8 mouse cellular contexts compared by ENCODE assay signal in the genomic region with DNA sequence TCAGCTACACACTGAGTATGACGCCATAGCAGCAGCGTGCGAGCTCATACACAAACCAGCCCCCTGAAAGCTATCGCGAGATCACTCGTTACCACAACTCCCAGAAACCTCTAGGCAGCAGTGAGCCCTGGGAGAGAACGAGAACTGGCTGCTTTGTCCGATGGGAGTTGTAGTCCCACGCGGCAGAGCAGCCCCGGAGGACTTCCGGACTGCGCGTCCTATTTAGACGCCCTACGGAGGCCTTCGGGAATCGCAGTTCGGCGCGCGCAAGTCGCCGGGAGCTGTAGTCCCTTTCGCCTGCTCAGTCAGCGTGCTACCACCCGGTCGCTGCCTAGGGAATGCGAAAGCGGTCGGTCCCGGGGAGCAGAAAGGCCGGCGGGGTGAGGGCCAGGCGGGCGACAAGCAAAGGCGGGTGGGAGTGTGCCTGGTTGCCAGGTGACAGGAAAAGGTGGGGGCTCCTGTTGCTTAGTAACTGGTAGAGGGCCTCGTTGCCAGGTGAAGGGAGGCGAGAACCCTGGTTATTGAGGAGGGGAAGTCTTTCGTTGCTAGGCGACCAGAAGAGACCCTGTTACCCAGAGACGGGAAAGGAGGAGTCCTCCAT. TPM values are rescaled to one million over a fixed set of nuclear protein-coding genes. Genes with fewer than 3 reads are reported as not detected.
A peak's percentile ranks its signal among the peaks of the same experiment; 100 is the strongest.
DNase-seq lines count a peak whose midpoint lies in the region; ATAC-seq and TF ChIP-seq lines count a peak whose summit lies in the region.

Josd2 (plus strand) TSS at position 170 of the 601 bp plus-strand sequence.

- peak; percentile 37; the same call in 1 of the 2 replicates for TF ChIP-seq POLR2A in brain, embryonic 14.5 days (IDR thresholded peaks at IDR 0.05; ENCODE audit: borderline replicate concordance, extremely low read depth, insufficient read depth, insufficient read length, poor library complexity, severe bottlenecking)
- peak; percentile 78; the same call in 1 of the 2 replicates for TF ChIP-seq POLR2A in liver, adult 2 months (IDR thresholded peaks at IDR 0.05; ENCODE audit: extremely low read depth, insufficient read depth, low read length)
- TF ChIP-seq POLR2A in myocyte (IDR thresholded peaks at IDR 0.05; ENCODE audit: insufficient read length, low read depth): peak; percentile 87

- H3K79me3 ChIP-seq in C2C12 (ENCODE audit: low read depth): no peaks in the 10 kb centered on the region

- H3K4me3 ChIP-seq in C2C12 (ENCODE audit: insufficient read depth, poor library complexity, severe bottlenecking) (peak within 1 kb of the TSS; percentile 63), myocyte (peak within 1 kb of the TSS; percentile 75)
- peak within 1 kb of the TSS; percentile 81 for H3K4me3 ChIP-seq in erythroblast, embryonic 14.5 days (replicated peaks)
- peak within 1 kb of the TSS; percentile 55 for H3K4me3 ChIP-seq in heart, embryonic 11.5 days (ENCODE audit: low read depth, low read length)
- H3K4me3 ChIP-seq in kidney, embryonic 16.5 days (ENCODE audit: low read length): peak within 1 kb of the TSS; percentile 85
- peak within 1 kb of the TSS; percentile 74 for H3K4me3 ChIP-seq in liver, adult 2 months (ENCODE audit: insufficient read depth, low read depth, low read length)

- peak within 1 kb of the TSS; percentile 73 for H3ac ChIP-seq in C2C12 (ENCODE audit: control insufficient read depth, insufficient read length, low read depth)
- peak within 1 kb of the TSS; percentile 1 for H3ac ChIP-seq in myocyte (ENCODE audit: control insufficient read depth, insufficient read length)

- H3K9me3 ChIP-seq in erythroblast, embryonic 14.5 days (ENCODE audit: control insufficient read depth, low read length): no peaks in the 10 kb centered on the region
- H3K9me3 ChIP-seq in heart, embryonic 11.5 days (replicated peaks; ENCODE audit: control insufficient read depth, low read length): no peaks in the 10 kb centered on the region
- no peaks in the 10 kb centered on the region for H3K9me3 ChIP-seq in kidney, embryonic 16.5 days (ENCODE audit: low read length)

- WGBS in heart, embryonic 11.5 days (ENCODE audit: insufficient replicate concordance): under 1% methylated on average over 42 of the region's 42 CpGs
- under 1% methylated on average over 42 of the region's 42 CpGs for whole genome bisulfite sequencing in kidney, embryonic 16.5 days
- under 1% methylated on average over 42 of the region's 42 CpGs for WGBS in liver, adult 2 months

- H3K36me3 ChIP-seq in C2C12 (ENCODE audit: control insufficient read depth, insufficient read depth) (no peaks in the 10 kb centered on the region), myocyte (ENCODE audit: control insufficient read depth, insufficient read depth) (no peaks in the 10 kb centered on the region)
- peaks cover 58% of the 10 kb centered on the region for H3K36me3 ChIP-seq in erythroblast, embryonic 14.5 days (ENCODE audit: control insufficient read depth)
- H3K36me3 ChIP-seq in heart, embryonic 11.5 days (ENCODE audit: control insufficient read depth, insufficient read depth, low read length): no peaks in the 10 kb centered on the region
- no peaks in the 10 kb centered on the region for H3K36me3 ChIP-seq in kidney, embryonic 16.5 days (ENCODE audit: insufficient read depth, low read length)
- no peaks in the 10 kb centered on the region for H3K36me3 ChIP-seq in liver, adult 2 months (ENCODE audit: control insufficient read depth, insufficient read depth, low read length)
- no peaks in the 10 kb centered on the region; the same call in 1 of the 2 replicates for H3K36me3 ChIP-seq in splenic B cell, adult 2 months (ENCODE audit: control insufficient read depth, insufficient read depth, low read length, poor library complexity, severe bottlenecking)

- H3K9ac ChIP-seq in heart, embryonic 11.5 days (ENCODE audit: low read depth, low read length): peak within 1 kb of the TSS; percentile 73
- H3K9ac ChIP-seq in kidney, embryonic 16.5 days (replicated peaks; ENCODE audit: low read length): peak within 1 kb of the TSS; percentile 84
- peak within 1 kb of the TSS; percentile 84 for H3K9ac ChIP-seq in liver, adult 2 months (ENCODE audit: low read depth, low read length)

- H3K79me2 ChIP-seq in C2C12 (ENCODE audit: control insufficient read depth, insufficient read depth): no peaks in the 10 kb centered on the region
- peaks cover 13% of the 10 kb centered on the region; the same call in 1 of the 2 replicates for H3K79me2 ChIP-seq in liver, adult 2 months (ENCODE audit: control insufficient read depth, insufficient read depth, low read length)
- no peaks in the 10 kb centered on the region for H3K79me2 ChIP-seq in myocyte (ENCODE audit: control insufficient read depth, insufficient read depth)

- peak; percentile 78 for ATAC-seq in heart, embryonic 11.5 days (replicated peaks; ENCODE audit: insufficient number of reproducible peaks, low FRiP score, low TSS enrichment)
- peak; percentile 97 for ATAC-seq in kidney, embryonic 16.5 days (ENCODE audit: low FRiP score, low TSS enrichment)

- DNase-seq in brain, embryonic 14.5 days (ENCODE audit: low read depth): peak; percentile 99
- peak; percentile 97 for DNase-seq in liver, adult 2 months (ENCODE audit: extremely low read depth, low read depth, low spot score)
- peak; percentile 98 for DNase-seq in splenic B cell, adult 2 months (ENCODE audit: low read depth, low spot score)

- peaks cover 94% of the 10 kb centered on the region for H3K4me1 ChIP-seq in erythroblast, embryonic 14.5 days (ENCODE audit: control insufficient read depth)
- H3K4me1 ChIP-seq in heart, embryonic 11.5 days (ENCODE audit: control insufficient read depth, insufficient read depth, low read length): peaks cover 61% of the 10 kb centered on the region
- peaks cover 9% of the 10 kb centered on the region for H3K4me1 ChIP-seq in kidney, embryonic 16.5 days (ENCODE audit: insufficient read depth, low read length)
- peaks cover 17% of the 10 kb centered on the region for H3K4me1 ChIP-seq in liver, adult 2 months (ENCODE audit: control insufficient read depth, insufficient read depth, low read length)

- peaks cover 18% of the 10 kb centered on the region for H3K27me3 ChIP-seq in C2C12 (ENCODE audit: control insufficient read depth, insufficient read depth, insufficient read length)
- H3K27me3 ChIP-seq in erythroblast, embryonic 14.5 days (ENCODE audit: control insufficient read depth): peaks cover 18% of the 10 kb centered on the region
- peaks cover 16% of the 10 kb centered on the region for H3K27me3 ChIP-seq in heart, embryonic 11.5 days (ENCODE audit: control insufficient read depth, insufficient read depth, low read length)
- H3K27me3 ChIP-seq in kidney, embryonic 16.5 days (ENCODE audit: insufficient read depth, low read length): peaks cover 21% of the 10 kb centered on the region
- no peaks in the 10 kb centered on the region for H3K27me3 ChIP-seq in liver, adult 2 months (ENCODE audit: control insufficient read depth, insufficient read depth, low read length)
- H3K27me3 ChIP-seq in myocyte (ENCODE audit: control insufficient read depth, insufficient read depth, insufficient read length): peaks cover 13% of the 10 kb centered on the region
- no peaks in the 10 kb centered on the region for H3K27me3 ChIP-seq in splenic B cell, adult 2 months (ENCODE audit: control insufficient read depth, insufficient read depth, low read length, poor library complexity, severe bottlenecking)

- H3K4me2 ChIP-seq in heart, embryonic 11.5 days: peak within 1 kb of the TSS; percentile 84
- peak within 1 kb of the TSS; percentile 66 for H3K4me2 ChIP-seq in kidney, embryonic 16.5 days (replicated peaks; ENCODE audit: low read depth, low read length)
- H3K4me2 ChIP-seq in myocyte (ENCODE audit: low read depth): peak within 1 kb of the TSS; percentile 73

- H3K27ac ChIP-seq in heart, embryonic 11.5 days (ENCODE audit: low read depth, low read length): peak within 1 kb of the TSS; percentile 100
- peak within 1 kb of the TSS; percentile 74; the same call in 1 of the 2 replicates for H3K27ac ChIP-seq in kidney, embryonic 16.5 days (ENCODE audit: low read length)
- peak within 1 kb of the TSS; percentile 98 for H3K27ac ChIP-seq in liver, adult 2 months (replicated peaks; ENCODE audit: insufficient read depth, low read depth, low read length)

- no peak for TF ChIP-seq CTCF in C2C12 (IDR thresholded peaks at IDR 0.05; ENCODE audit: control insufficient read depth, insufficient read depth, insufficient read length)
- TF ChIP-seq CTCF in brain, embryonic 14.5 days (IDR thresholded peaks at IDR 0.05; ENCODE audit: borderline replicate concordance, extremely low read depth, insufficient read depth, insufficient read length): no peak
- 0 out of 2 replicates have a peak, but pooled peaks have one; percentile 9 for TF ChIP-seq CTCF in liver, adult 2 months (IDR thresholded peaks at IDR 0.05; ENCODE audit: low read depth, low read length)

TF ChIP-seq in C2C12, 6 proteins besides CTCF, POLR2A, EP300 and RAD21:
- TF ChIP-seq MAX (IDR thresholded peaks at IDR 0.05): peak; percentile 74
- no peak for TF ChIP-seq MYOG (IDR thresholded peaks at IDR 0.05; ENCODE audit: control insufficient read depth, extremely low read depth, insufficient read length)
- TF ChIP-seq CEBPB (IDR thresholded peaks at IDR 0.05; ENCODE audit: low read depth): no peak
- no peak for TF ChIP-seq FOSL1 (IDR thresholded peaks at IDR 0.05; ENCODE audit: insufficient read depth, low read length, poor library complexity, severe bottlenecking)

TF ChIP-seq in myocyte, 11 proteins besides CTCF, POLR2A, EP300 and RAD21 (continues in another document):
- TF ChIP-seq MAX (IDR thresholded peaks at IDR 0.05; ENCODE audit: low read depth) (no peak), REST (IDR thresholded peaks at IDR 0.05; ENCODE audit: insufficient read depth, insufficient read length) (no peak), TCF12 (IDR thresholded peaks at IDR 0.05; ENCODE audit: insufficient read depth, poor library complexity, severe bottlenecking) (no peak), USF1 (IDR thresholded peaks at IDR 0.05; ENCODE audit: low read depth) (no peak), MYOG (IDR thresholded peaks at IDR 0.05; ENCODE audit: control insufficient read depth in 1 of 3, insufficient read depth in 1 of 3, insufficient read length in 2 of 3, low read depth in 2 of 3) (no peak), TCF3 (IDR thresholded peaks at IDR 0.05; ENCODE audit: insufficient read length, low read depth) (no peak), POLR2AphosphoS2 (IDR thresholded peaks at IDR 0.05; ENCODE audit: insufficient read length, low read depth) (peak; percentile 76), MYOD1 (IDR thresholded peaks at IDR 0.05; ENCODE audit: control insufficient read depth in 1 of 3, insufficient read length in 2 of 3, low read depth in 2 of 3) (peak in 1 of 3 experiments; percentile 11)

RNA-seq across cellular contexts. Expression of gene Josd2, which starts in this region (rescaled TPM):
- polyA plus RNA-seq in C2C12 (2012; fragmentation: generic; extraction: Trizol): 77.5 TPM
- 70.6 and 118 TPM in 2 replicates for polyA plus RNA-seq in brain, embryonic 14.5 days (2012; rRNA removed)
- 1,062 and 1,188 TPM in 2 replicates for polyA plus RNA-seq in erythroblast, embryonic 14.5 days (2012)
- polyA plus RNA-seq in heart, embryonic 11.5 days (2014; fragmentation: Nextera tagmentation; extraction: Ambion mirVana): 169 and 181 TPM in 2 replicates
- polyA plus RNA-seq in kidney, embryonic 16.5 days (2015; fragmentation: Nextera tagmentation; extraction: Ambion mirVana): 88.1 and 89.5 TPM in 2 replicates
- 25.5 and 27.1 TPM in 2 replicates for total RNA-seq in liver, adult 2 months (2014; rRNA removed)
- 99.7 and 206 TPM in 2 replicates for polyA plus RNA-seq in liver, adult 2 months (2012; rRNA removed)
- 233 TPM for polyA plus RNA-seq in myocyte (2012; fragmentation: generic; extraction: Trizol)

Comparison
In these comparisons a context has a peak if more than half of its experiments do, and no peak if none do; other contexts are left out.
1. Peak in every context shown above with its lines: DNase-seq, ATAC-seq, H3K4me3 ChIP-seq and H3K27ac ChIP-seq.
2. POLR2A ChIP-seq: peak in every context shown above with its lines; median percentile 87 in myocyte; 78 in liver, adult 2 months; 37 in brain, embryonic 14.5 days.